ENCODE assay signal across 8 mouse cellular contexts in genomic region chr13:49607714-49608113, GRCm38 (mm10). TPM values are rescaled to one million over a fixed set of nuclear protein-coding genes. Genes with fewer than 3 reads are reported as not detected.
DNase-seq lines count a peak whose midpoint lies in the region; ATAC-seq and TF ChIP-seq lines count a peak whose summit lies in the region.

Ogn (plus strand) TSS chr13:49608046.

- no peaks in the 10 kb centered on the region for H3K27me3 ChIP-seq in forebrain, embryonic 14.5 days (replicated peaks; ENCODE audit: control insufficient read depth, insufficient read depth, low read length)
- H3K27me3 ChIP-seq in forebrain, embryonic 13.5 days, result no peaks in the 10 kb centered on the region
- no peaks in the 10 kb centered on the region for H3K27me3 ChIP-seq in heart, embryonic 16.5 days (ENCODE audit: control insufficient read depth, insufficient read depth, low read length)

- WGBS in forebrain, embryonic 14.5 days, result 67% methylated on average over 4 of the region's 4 CpGs
- 70% methylated on average over 4 of the region's 4 CpGs for WGBS in forebrain, embryonic 13.5 days
- WGBS in heart, embryonic 16.5 days, result 35% methylated on average over 4 of the region's 4 CpGs

- no peak within 1 kb of the TSS for H3K9ac ChIP-seq in forebrain, embryonic 14.5 days (ENCODE audit: low read length)
- H3K9ac ChIP-seq in forebrain, embryonic 13.5 days, result no peak within 1 kb of the TSS
- 0 out of 2 replicates have a peak within 1 kb of the TSS, but pooled peaks have one; percentile 3 for H3K9ac ChIP-seq in heart, embryonic 16.5 days (ENCODE audit: low read length)

- no peak for TF ChIP-seq POLR2A in brain, embryonic 14.5 days (IDR thresholded peaks at IDR 0.05; ENCODE audit: borderline replicate concordance, extremely low read depth, insufficient read depth, insufficient read length, poor library complexity, severe bottlenecking)

- H3K9me3 ChIP-seq in forebrain, embryonic 14.5 days (replicated peaks; ENCODE audit: control insufficient read depth, low read length), result no peaks in the 10 kb centered on the region
- H3K9me3 ChIP-seq in forebrain, embryonic 13.5 days (replicated peaks), result no peaks in the 10 kb centered on the region
- H3K9me3 ChIP-seq in heart, embryonic 16.5 days (replicated peaks; ENCODE audit: control insufficient read depth, low read length), result no peaks in the 10 kb centered on the region

- no peak within 1 kb of the TSS for H3K27ac ChIP-seq in forebrain, embryonic 14.5 days (ENCODE audit: low read depth, low read length)
- no peak within 1 kb of the TSS for H3K27ac ChIP-seq in forebrain, embryonic 13.5 days
- peak within 1 kb of the TSS; percentile 70 for H3K27ac ChIP-seq in heart, embryonic 16.5 days (ENCODE audit: low read length)

- ATAC-seq in forebrain, embryonic 14.5 days, result no peak
- no peak for ATAC-seq in forebrain, embryonic 13.5 days
- peak; percentile 87 for ATAC-seq in heart, embryonic 16.5 days (replicated peaks; ENCODE audit: extremely low read depth, insufficient read depth, low FRiP score)

- no peaks in the 10 kb centered on the region for H3K36me3 ChIP-seq in forebrain, embryonic 14.5 days (ENCODE audit: control insufficient read depth, insufficient read depth, low read length)
- H3K36me3 ChIP-seq in forebrain, embryonic 13.5 days (ENCODE audit: poor library complexity, severe bottlenecking), result no peaks in the 10 kb centered on the region
- H3K36me3 ChIP-seq in heart, embryonic 16.5 days (ENCODE audit: control insufficient read depth, insufficient read depth), result no peaks in the 10 kb centered on the region

- H3K4me3 ChIP-seq in forebrain, embryonic 14.5 days (ENCODE audit: low read depth, low read length), result no peak within 1 kb of the TSS
- H3K4me3 ChIP-seq in forebrain, embryonic 13.5 days, result no peak within 1 kb of the TSS
- H3K4me3 ChIP-seq in heart, embryonic 16.5 days (ENCODE audit: low read length), result peak within 1 kb of the TSS; percentile 29

- no peaks in the 10 kb centered on the region for H3K4me1 ChIP-seq in forebrain, embryonic 14.5 days (ENCODE audit: control insufficient read depth, insufficient read depth, low read length)
- H3K4me1 ChIP-seq in forebrain, embryonic 13.5 days, result no peaks in the 10 kb centered on the region
- peaks cover 3% of the 10 kb centered on the region; the same call in 1 of the 2 replicates for H3K4me1 ChIP-seq in heart, embryonic 16.5 days (ENCODE audit: control insufficient read depth, insufficient read depth, low read length)

- peak; percentile 43 for DNase-seq in forebrain, embryonic 14.5 days (ENCODE audit: low spot score)
- peak; percentile 65 for DNase-seq in brain, embryonic 14.5 days (ENCODE audit: low read depth)
- peak; percentile 18 to 44 for DNase-seq in lung, adult 18-20 months
- DNase-seq in layer of hippocampus, adult 11-12 months (ENCODE audit: low spot score), result no peak
- no peak for DNase-seq in thymus, adult 18-20 months
- DNase-seq in right cerebral cortex, postnatal 36 days (ENCODE audit: low spot score in 2 of 2), result no peak

- H3K4me2 ChIP-seq in forebrain, embryonic 14.5 days (ENCODE audit: low read length), result no peak within 1 kb of the TSS
- no peak within 1 kb of the TSS for H3K4me2 ChIP-seq in forebrain, embryonic 13.5 days
- peak within 1 kb of the TSS; percentile 51 for H3K4me2 ChIP-seq in heart, embryonic 16.5 days (ENCODE audit: low read depth, low read length)

- TF ChIP-seq CTCF in brain, embryonic 14.5 days (IDR thresholded peaks at IDR 0.05; ENCODE audit: borderline replicate concordance, extremely low read depth, insufficient read depth, insufficient read length), result no peak

RNA-seq across cellular contexts. Expression of gene Ogn, which starts in this region (rescaled TPM):
- polyA plus RNA-seq in forebrain, embryonic 14.5 days (2014; fragmentation: Nextera tagmentation; extraction: Ambion mirVana), result 10.8 and 16.5 TPM in 2 replicates
- polyA plus RNA-seq in forebrain, embryonic 13.5 days (2015; fragmentation: Nextera tagmentation; extraction: Ambion mirVana), result 3.8 and 5.2 TPM in 2 replicates
- 6.0 and 9.1 TPM in 2 replicates for polyA plus RNA-seq in brain, embryonic 14.5 days (2012; rRNA removed)
- 49.8 and 53.8 TPM in 2 replicates for polyA plus RNA-seq in heart, embryonic 16.5 days (2015; fragmentation: Nextera tagmentation; extraction: Ambion mirVana)

Comparison
In these comparisons a context has a peak if more than half of its experiments do, and no peak if none do; other contexts are left out.
1. DNase-seq: peak in forebrain, embryonic 14.5 days (single experiment), brain, embryonic 14.5 days (single experiment) and lung, adult 18-20 months (2 of 2); none in layer of hippocampus, adult 11-12 months (single experiment), thymus, adult 18-20 months (0 of 2) and right cerebral cortex, postnatal 36 days (0 of 2).